Mouse (Mus musculus) thymus, adult 2 months (tissue): ENCODE results near the gene Gm3417.
"Not testable (repeated sequence)": the region's sequence is repeated elsewhere in the genome, so short reads cannot be mapped to it uniquely, and the experiment has no call there.

Experiments
- CTCF ChIP-seq: fragments of 200-500 bp; IDR thresholded peaks from 2 replicates; pipeline ENCODE4 v1.5.1; 2012; ENCODE audit warnings: mild to moderate bottlenecking, control low read depth, low read length, moderate library complexity, borderline replicate concordance; ENCODE audit not compliant: control insufficient read depth, poor library complexity, insufficient read depth; ENCODE audit errors: extremely low read depth
- POLR2A ChIP-seq: fragments of 200-500 bp; IDR thresholded peaks from 2 replicates; pipeline ENCODE4 v1.6.1; 2012; ENCODE audit warnings: mild to moderate bottlenecking, low read length, control low read depth, moderate library complexity; ENCODE audit not compliant: control insufficient read depth, poor library complexity, insufficient read depth; ENCODE audit errors: extremely low read depth

GRCm38 (mm10) chr17:14942181-14942580, 36.4 kb downstream of the Gm3417 start:
- not testable (repeated sequence) for TF ChIP-seq POLR2A, CTCF
